Mouse (Mus musculus) thymus, postnatal 0 days (tissue): Measurements from ENCODE around the gene Plcb4. TPM values are rescaled to one million over a fixed set of nuclear protein-coding genes. Genes with fewer than 3 reads are reported as not detected.
"Not testable (repeated sequence)": the region's sequence is repeated elsewhere in the genome, so short reads cannot be mapped to it uniquely, and the experiment has no call there.

Source experiments
- DNase-seq: peaks from one replicate; pipeline ENCODE4 v3.0.0-alpha.2; 2015; ENCODE audit warnings: low spot score
- polyA plus RNA-seq: library from polyadenylated mRNA; unstranded; fragments of >200 nt; fragmentation: Nextera tagmentation; extraction: Ambion mirVana; gene quantifications from 2 replicates; pipeline ENCODE4 v1.2.1, GENCODE M21; 2015

Gene Plcb4
- polyA plus RNA-seq, 1 experiment from 2014 or later: 7.2 TPM

DNA sequence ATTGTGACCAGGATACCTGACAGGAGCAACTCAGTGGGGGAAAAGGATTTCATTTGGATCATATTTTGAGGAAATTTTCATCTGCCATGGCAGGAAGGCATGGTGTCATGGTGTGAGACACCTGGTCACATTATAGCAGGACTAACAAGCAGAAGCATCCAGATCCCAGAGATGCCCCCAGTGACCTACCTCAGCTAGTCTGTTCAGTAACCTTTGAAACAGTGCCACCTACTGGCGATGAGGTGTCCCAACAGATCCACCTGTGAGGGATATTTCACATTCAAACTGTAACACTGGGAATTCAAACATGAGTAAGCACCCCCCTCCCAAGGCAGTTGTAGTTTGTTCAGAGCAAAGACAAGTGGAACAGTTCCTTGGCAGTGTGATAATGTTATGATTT, 289.0 kb downstream of the Plcb4 start:
- no peak for DNase-seq

DNA sequence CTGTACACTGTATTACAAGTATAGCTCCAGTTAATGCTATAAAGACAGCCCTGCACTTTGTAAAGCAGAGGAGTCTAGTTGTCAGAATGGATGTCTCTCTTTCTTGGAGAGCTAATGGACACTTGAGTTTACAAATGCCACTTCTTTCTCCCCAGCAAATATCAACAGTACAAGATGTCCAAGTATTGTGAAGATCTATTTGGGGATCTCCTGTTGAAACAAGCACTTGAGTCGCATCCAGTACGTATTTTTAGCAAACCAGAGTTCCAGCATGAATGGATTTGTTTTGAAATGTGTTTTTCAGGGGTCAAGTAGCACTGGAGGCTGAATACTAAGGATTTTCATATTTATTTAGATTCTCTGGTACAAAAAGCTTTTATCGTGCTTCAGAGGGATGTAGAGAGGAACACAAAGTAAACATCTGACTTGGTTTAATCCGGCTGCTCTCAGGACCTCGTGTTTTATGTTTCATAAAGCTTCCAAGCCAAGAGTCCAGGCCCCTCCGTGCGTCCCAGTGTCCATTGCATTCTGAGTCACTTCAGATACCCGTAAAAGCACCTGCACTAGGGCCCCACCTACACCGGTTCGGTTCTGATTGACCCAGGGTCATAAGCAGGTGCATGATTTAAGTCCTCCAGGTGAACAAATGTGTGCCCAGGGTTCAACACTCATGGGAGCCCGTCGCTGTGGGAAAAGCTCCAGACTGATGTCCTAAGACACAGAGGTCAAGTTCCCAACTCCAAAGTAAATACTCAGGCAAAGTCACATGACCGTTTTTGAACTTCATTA, 296.1 kb downstream of the Plcb4 start:
- DNase-seq: no peak

DNA sequence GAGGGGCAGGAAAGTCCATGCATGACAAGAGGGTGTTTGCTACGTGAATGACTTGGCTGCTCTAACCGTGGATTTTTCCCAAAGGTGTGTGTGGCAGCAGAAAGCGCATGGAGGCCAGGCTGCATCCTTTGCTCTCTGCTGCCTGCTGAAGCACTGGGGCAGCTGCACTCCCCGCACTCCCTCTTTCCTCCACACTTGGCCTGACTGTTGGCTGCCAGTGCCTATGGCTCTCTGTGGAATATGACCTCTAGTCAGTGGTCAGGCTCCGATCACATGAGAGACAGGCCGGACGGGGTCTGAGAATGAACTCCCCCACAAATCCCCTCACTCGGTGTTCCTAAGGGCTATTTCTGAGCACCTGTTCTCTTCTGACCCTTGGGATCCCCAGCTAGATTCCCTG, 297.0 kb downstream of the Plcb4 start:
- DNase-seq: no peak

DNA sequence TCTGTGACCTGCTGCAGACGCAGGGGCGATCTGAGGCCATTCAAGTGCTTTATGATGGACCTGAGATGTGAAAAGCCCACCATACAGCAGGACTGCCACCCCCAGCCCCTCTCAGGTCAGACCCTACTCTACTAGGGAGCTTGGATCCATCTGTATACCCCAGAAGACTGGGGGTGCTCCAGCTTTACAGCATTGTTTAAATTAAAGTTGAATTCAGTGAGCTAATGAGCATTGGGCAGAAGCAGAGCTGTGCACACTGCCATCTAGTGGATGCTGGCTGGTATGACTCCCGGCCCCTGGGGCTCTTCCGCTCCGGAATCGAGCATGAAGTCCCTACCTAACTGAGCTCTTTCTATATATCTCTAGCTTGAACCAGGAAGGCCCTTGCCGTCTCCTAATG, 298.9 kb downstream of the Plcb4 start:
- peak; percentile 43 for DNase-seq

DNA sequence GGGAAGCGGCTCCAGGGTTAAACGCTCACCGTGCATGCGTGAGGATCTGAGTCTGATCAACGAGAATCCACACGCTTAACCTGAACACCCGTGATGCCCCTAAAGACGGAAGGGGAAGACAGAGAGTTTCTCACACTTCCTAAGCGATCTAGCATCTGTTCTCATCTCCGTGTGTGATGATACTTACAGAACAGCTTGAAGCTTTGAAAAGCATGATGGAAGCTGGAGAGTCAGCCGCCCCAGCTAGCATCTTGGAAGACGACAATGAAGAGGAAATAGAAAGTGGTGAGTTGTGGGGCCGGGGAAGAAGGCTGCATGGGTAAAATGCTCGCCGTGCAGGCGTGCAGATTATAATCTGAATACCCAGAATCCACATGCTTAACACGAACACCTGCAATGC, 299.6 kb downstream of the Plcb4 start:
- no peak for DNase-seq

DNA sequence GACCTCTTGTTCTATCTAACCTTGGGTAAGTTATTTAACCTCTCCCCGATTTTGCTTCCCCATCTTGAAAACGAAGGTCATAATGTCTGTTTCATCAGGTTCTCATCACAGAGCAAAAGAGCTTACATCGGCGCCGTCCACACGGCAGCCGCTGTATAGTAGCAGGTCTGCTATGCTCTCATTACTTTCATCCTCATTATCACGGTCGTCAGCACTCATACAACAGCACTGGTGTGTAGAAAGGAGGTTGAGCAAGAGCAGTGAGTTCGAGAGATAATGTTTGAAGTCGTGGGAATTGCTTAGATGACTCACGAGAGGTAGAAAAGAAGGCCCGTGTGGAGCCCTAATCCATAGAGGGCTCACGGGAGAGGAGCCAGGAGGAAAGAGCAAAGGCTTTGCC, 304.3 kb downstream of the Plcb4 start:
- DNase-seq: no peak

DNA sequence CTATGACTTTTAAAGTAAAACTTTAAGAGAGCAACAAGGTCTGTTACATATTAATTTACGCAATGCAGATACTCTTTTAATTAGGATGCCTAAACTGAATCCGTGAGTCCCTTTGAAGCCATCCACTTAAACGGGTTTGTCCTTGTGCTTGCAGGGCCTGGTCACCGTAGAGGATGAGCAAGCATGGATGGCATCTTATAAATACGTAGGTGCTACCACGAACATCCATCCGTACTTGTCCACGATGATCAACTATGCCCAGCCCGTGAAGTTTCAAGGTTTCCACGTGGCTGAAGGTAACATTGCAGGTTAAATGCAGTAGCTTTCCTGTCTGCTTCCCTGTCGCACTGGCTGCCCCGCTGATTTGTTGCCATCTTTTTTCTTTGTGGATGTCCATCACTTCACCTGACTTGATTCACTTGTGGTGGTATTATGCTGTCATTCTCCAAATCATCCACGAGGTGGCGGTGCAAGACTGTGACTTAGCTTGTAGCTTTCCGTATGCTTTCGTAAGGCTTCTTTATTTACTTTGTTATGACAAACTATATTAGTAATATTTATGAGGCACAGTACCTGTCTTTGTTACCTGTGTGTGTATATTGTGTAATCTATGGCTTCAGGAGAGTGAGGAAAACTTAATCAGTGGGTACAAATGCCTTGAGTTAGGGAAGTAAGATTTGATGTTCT, 308.2 kb downstream of the Plcb4 start:
- DNase-seq: peak; percentile 37

DNA sequence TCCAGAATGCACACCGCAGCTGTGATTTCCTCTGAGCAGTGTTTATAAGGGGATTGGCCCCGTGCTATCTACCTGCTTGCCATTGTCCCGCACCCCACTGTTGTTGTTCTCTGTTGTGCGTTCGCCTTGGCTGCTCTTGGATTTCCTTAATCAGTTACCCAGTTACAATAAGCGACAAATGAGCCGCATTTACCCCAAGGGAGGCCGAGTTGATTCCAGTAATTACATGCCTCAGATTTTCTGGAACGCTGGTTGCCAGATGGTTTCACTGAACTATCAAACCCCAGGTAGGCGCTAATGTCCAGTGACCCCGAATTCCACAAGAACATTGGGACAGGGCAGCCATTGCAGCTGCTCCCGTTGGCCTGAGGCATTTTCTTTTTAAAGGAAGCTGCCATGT, 309.3 kb downstream of the Plcb4 start:
- no peak for DNase-seq

DNA sequence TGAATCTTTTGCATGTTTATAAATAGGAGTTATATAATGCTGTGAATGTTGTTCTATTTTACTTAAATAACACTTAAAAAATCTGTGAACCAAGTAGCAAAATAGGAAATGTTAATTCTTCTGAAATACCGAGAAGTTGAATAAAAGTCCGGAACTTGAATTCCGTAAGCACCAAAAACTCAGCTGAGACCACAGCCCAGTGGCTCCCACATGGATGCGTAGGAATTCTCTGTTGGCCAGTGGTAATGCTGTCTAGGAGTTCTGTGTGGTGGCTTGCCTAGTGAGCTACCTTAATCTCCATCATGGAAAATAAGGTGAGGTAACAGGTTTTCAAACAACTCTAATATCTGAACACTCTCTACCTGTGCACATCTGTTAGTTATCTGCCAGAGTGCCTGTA, 312.1 kb downstream of the Plcb4 start:
- no peak for DNase-seq

DNA sequence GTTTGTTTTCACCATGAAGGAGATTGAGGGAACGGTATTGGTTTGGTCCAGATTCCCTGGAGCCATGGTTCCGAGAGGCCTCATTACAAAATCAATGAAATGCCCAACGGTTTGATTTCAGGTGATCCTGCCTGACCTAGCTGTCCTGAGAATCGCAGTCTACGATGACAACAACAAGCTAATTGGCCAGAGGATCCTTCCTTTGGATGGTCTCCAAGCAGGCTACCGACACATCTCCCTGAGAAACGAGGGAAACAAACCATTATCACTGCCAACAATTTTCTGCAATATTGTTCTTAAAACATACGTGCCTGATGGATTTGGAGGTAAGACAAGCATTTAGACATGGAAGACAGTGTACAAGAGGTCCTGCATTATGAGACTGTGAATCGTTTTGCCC, 317.2 kb downstream of the Plcb4 start:
- DNase-seq: no peak

DNA sequence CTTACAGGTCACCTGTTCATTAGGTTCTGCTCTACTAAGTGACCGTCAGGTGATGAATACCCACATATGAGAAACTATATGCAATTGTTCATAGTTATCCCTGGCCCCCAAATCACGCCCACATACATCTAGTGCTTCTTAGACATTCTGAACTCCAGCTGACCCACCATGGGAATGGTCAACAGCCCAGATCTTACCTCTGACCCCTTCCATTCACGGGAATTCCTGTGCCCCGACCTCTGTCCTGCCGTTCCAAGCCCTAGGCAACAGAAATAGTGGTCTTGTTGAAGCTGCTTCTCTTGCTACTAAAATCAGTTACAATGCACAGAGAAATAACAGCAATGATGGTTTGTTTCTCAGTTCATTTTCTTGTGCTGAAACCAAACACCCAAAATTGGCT, 320.0 kb downstream of the Plcb4 start:
- DNase-seq: no peak

DNA sequence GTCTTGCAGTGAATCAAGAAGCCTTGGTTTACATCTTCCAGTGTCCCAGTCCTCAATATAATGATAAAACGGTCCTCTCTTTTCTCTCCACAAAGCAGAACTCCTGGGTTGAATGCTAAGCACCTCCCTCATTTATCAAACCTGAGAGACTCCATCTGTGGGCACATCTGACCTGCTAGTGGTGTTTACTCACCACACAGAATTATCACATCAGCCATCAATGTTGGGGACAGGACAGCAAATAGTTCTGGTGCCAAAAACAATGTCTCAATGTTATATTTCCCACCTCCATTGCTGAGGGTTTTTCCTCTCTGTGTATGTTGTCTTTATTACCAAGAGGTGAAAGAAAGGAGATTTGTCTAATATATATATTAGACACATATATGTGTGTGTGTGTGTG, 321.6 kb downstream of the Plcb4 start:
- no peak for DNase-seq

DNA sequence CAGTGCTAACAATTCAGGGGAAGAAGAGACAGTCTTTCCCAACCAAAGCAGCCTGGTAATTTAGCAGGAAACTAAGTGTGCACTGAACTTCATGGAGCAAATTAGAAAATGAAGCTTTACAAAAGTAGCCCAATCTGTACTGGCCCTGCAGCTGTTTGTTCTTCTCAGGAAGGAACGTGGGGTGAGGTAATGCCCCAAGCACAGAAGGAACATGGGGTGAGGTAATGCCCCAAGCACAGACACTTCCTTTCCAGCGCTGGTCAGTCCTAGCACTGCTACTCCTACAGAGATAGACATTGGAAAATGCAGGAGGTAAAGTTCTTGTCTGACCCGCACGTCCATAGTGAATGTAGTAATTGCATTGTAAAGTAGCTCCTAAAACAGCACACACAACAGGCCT, 325.2 kb downstream of the Plcb4 start:
- no peak for DNase-seq

DNA sequence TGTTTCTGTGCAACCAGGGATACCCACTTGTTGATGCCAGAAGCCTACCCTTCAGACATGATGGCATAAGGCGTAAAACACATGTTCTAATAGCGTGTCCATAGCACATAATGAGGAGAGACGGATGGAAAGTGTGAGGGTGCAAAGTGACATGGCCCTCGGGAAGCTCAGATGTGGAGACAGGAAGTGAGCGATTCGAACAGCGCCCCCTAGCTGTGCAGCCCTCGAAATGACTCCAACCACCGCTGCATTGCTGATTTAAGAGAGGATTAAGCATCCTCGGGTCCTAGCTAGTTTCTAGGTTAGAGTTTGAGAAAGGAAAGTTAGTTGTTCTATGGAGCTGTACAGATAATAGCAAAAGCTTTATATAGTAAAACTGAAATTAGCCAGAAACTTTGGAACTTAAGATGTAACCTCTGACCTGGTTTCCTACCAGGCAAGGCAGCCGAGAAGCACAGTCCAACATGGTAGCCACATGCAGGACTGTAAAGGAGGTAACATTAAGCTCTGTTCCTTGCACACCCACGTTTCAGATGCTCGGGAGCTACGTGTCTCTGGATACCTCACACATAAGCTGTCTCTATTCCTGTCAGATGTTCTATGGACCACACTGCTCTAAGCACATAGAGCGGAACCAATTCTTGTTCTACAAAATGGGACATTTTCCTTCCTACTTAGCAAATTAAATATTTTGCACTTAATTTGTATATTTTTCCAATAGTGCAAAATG, 326.9 kb downstream of the Plcb4 start:
- no peak for DNase-seq

DNA sequence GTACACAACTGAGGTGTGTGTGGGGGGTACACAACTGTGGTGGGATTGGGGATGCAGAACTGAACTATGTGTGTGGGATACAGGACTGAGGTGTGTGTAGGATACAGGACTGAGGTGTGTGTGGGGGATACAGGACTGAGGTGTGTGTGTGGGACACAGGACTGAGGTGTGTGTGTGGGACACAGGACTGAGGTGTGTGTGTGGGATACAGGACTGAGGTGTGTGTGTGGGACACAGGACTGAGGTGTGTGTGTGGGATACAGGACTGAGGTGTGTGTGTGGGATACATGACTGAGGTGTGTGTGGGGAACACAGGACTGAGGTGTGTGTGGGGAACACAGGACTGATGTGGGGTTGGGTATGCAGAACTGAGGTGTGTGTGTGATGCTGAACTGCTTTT, 329.7 kb downstream of the Plcb4 start:
- not testable (repeated sequence) for DNase-seq

DNA sequence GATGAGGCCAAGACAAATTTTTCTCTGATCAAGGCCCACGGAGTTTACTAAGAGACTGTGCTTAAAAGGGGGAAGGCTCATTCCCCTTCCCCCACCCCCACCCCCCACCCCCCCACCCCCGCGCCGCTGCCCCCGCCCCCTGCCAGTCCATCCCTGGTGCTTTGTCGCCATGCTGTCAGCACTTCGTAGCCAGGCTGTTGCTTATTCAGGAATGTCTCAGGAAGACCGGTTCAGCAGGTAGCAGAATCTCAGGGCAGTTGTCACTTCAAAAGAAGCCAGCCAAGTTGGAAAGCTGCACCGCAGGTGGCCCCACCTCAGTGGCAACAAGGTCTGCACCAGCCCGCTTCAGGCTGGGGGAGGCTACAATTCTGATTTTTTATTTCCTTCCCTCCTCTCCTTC, 331.9 kb downstream of the Plcb4 start:
- not testable (repeated sequence) for DNase-seq

DNA sequence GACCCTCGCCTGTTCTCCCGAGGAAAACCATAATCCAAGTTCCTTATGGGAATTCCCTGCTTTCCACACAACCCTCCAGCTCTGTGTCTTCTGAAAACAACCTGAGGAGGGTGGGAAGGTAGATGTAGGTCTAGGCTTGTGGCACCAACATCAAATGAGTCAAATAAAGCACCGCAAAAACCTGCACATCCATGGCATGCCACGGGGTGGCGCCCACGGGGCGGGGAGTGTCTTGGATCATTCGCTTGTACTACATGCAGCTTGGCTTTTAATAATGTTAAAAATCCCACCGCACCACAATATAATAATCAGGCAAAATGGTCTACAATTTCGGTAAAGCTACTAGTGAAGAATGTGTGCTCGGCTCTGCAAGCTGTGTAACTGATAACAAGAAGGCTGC, 334.5 kb downstream of the Plcb4 start:
- no peak for DNase-seq

DNA sequence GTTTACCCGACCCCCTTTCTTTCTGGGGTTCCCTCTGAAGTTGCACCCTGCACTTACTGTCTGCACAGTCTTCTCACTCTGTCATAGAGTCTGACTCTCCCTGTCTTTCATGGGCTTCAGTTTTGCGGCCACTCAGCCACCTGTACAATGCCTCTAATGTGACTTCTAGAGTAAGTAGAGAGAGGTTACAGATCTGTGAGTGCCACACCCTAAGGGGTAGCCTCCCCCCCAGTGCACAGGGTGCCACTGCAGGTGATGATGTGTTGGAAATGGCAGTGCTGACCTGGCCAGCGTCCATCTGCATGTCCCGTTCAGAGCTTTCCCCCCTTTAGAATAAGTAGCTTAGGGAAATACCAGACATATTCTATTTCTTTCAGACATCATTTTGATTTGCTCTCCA, 336.4 kb downstream of the Plcb4 start:
- no peak for DNase-seq

DNA sequence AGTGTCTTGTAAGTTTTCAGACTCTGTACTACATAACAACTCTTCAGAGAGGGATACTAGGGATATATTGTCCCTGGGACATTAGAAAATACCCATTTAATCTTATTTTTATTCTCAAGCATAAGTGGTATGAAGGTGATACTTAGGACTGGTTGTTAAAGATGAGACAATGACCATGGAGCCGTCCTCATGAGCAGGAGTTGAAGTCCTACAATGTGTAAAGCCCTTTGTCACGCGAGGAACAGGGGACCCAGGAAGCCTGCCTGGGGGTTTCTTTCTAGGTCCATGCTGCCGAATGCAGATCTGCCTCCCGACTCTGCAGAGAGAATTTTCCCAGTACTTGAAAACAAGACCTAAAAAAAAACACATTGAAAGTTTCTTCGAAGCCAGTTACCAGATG, 338.1 kb downstream of the Plcb4 start:
- DNase-seq: no peak

DNA sequence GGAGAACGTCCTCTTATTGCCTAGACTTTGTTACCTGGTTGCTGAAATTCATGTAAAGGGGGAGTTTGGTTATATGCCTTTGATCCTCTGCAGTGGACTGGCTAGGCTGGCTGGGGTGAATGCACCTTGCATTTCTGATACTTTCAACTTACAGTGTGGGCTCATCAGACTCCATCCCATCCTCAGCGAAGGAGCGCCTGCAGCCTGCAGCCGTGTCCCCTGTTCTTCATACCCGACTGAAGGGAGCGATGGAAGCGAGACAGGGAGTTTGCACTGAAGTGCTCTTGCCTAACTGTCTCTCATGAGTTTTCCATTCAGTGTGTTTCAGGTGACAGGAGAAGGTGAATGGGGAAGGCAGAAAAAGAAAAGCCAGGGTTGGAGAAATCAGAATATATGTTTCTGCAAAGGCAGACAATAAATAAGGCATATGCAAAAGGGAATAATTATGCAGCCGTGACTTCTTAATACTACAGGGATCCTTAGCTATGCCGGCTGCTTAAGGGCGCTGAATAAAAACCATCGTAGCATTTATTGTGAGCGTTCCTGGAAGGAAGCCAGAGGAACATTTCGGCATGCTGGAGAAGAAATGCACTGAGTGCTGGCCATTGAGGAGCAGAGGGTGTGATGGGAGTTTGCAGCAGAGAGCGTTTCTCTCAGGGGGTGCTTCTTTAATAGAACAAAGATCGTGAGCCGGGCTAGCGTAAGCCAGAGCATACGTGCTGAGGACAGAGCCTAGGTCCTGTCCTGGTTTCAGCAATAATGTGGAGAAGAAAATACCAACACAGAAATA, 338.7 kb downstream of the Plcb4 start:
- DNase-seq: no peak

DNA sequence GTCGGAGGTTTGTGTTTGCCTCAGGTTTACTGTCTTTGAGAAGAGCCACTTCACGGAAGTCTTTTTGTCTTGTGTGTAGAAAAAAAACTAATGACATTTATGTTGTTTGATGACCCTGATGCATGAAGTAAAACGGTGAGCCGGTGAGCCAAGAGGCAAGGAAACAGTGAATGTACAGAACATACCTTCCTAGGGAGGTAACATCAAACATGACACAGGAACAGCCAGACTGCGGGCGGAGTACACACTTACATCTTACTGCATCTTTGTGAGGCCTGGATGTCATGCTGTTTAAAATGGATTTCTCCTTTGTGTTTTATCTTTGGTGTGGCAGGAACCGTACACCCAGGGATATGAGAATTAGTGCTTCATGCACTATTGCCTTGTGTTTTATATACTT, 340.1 kb downstream of the Plcb4 start:
- no peak for DNase-seq

DNA sequence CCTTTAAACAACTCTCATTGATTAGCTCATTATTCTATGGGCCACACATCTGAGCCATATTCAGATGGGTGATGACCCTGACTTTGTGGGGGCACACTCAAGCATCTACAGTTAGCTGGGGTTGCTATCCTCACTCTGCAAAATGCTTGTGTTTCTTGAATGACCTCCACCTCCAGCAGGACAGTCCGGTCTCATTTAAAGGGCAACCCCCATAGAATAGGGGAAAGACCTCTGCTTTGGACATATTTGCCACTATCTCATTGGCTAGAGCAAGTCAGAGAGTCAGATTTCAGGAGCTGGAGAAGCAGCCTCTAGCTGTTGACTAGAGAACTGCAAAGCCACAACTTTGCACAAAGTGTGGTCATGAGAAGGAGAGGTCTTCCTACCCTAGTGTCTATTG, 340.6 kb downstream of the Plcb4 start:
- DNase-seq: no peak
